Mouse (Mus musculus): ENCODE results near the gene Gnb3. TPM values are rescaled to one million over a fixed set of nuclear protein-coding genes. Genes with fewer than 3 reads are reported as not detected.
"Not testable (repeated sequence)": the region's sequence is repeated elsewhere in the genome, so short reads cannot be mapped to it uniquely, and the experiment has no call there.

Gnb3 gene
- polyA plus RNA-seq, 1 experiment from 2014 or later: 0.78 TPM

GRCm38 (mm10) chr6:124805341-124806321 is 34.4 kb downstream of the Gnb3 start:
- 2% methylated on average over 34 of the region's 34 CpGs for WGBS
- Histone ChIP-seq H3K27ac (peak overlapping the region; percentile 84), H3K9ac (peak overlapping the region; percentile 63), H3K4me2 (peak overlapping the region; percentile 63), H3K36me3 (peaks cover 4% of the 10 kb centered on the region), H3K9me3 (no peaks in the 10 kb centered on the region), H3K4me3 (peak overlapping the region; percentile 44), H3K4me1 (replicated peaks) (peaks cover 40% of the 10 kb centered on the region), H3K27me3 (peaks cover 3% of the 10 kb centered on the region; the same call in 1 of the 2 replicates)
- peak; percentile 87 for ATAC-seq (ENCODE audit: low FRiP score)

GRCm38 (mm10) chr6:124804341-124804740 is 35.7 kb downstream of the Gnb3 start:
- Histone ChIP-seq H3K4me1 (replicated peaks) (peaks cover 30% of the 10 kb centered on the region), H3K4me2 (no peak overlapping the region), H3K27me3 (peaks cover 3% of the 10 kb centered on the region; the same call in 1 of the 2 replicates), H3K4me3 (no peak overlapping the region), H3K9me3 (no peaks in the 10 kb centered on the region), H3K9ac (no peak overlapping the region), H3K27ac (no peak overlapping the region), H3K36me3 (no peaks in the 10 kb centered on the region)
- WGBS: 94% methylated on average over 3 of the region's 3 CpGs
- ATAC-seq (ENCODE audit: low FRiP score): no peak

- WGBS: 98% methylated on average over 4 of the region's 4 CpGs
- H3K4me3 ChIP-seq; H3K9ac ChIP-seq; H3K27ac ChIP-seq; ATAC-seq (ENCODE audit: low FRiP score); H3K27me3 ChIP-seq; H3K4me2 ChIP-seq; H3K9me3 ChIP-seq; H3K36me3 ChIP-seq: not testable (repeated sequence)
- H3K4me1 ChIP-seq (replicated peaks): peaks cover 23% of the 10 kb centered on the region
These were observed 36.4 kb downstream of the Gnb3 start for GRCm38 (mm10) chr6:124803691-124804090.

GRCm38 (mm10) chr6:124803061-124803460 is 37.0 kb downstream of the Gnb3 start:
- Histone ChIP-seq H3K27ac (no peak overlapping the region), H3K9me3 (no peaks in the 10 kb centered on the region), H3K27me3 (peaks cover 3% of the 10 kb centered on the region; the same call in 1 of the 2 replicates), H3K4me3 (no peak overlapping the region), H3K9ac (no peak overlapping the region), H3K4me1 (replicated peaks) (peaks cover 17% of the 10 kb centered on the region), H3K36me3 (no peaks in the 10 kb centered on the region), H3K4me2 (no peak overlapping the region)
- ATAC-seq (ENCODE audit: low FRiP score): no peak
- WGBS: 72% methylated on average over 3 of the region's 3 CpGs

GRCm38 (mm10) chr6:124802400-124802799 is 37.7 kb downstream of the Gnb3 start:
- H3K27me3 ChIP-seq; H3K36me3 ChIP-seq; H3K27ac ChIP-seq; H3K4me3 ChIP-seq; H3K4me2 ChIP-seq; H3K9me3 ChIP-seq; H3K9ac ChIP-seq; ATAC-seq (ENCODE audit: low FRiP score): not testable (repeated sequence)
- 12% methylated on average over 7 of the region's 9 CpGs for WGBS
- peaks cover 15% of the 10 kb centered on the region for H3K4me1 ChIP-seq (replicated peaks)

GRCm38 (mm10) chr6:124796200-124796599 is 43.9 kb downstream of the Gnb3 start:
- Histone ChIP-seq H3K4me1 (replicated peaks) (no peaks in the 10 kb centered on the region), H3K9ac (no peak overlapping the region), H3K4me3 (no peak overlapping the region), H3K27me3 (no peaks in the 10 kb centered on the region), H3K27ac (no peak overlapping the region), H3K4me2 (no peak overlapping the region), H3K36me3 (no peaks in the 10 kb centered on the region), H3K9me3 (no peaks in the 10 kb centered on the region)
- no peak for ATAC-seq (ENCODE audit: low FRiP score)
- WGBS: 89% methylated on average over 2 of the region's 2 CpGs

- no peaks in the 10 kb centered on the region for H3K27me3 ChIP-seq
- no peak overlapping the region for H3K27ac ChIP-seq
- 69% methylated on average over 4 of the region's 4 CpGs for WGBS
- H3K4me2 ChIP-seq: no peak overlapping the region
- H3K36me3 ChIP-seq: no peaks in the 10 kb centered on the region
- ATAC-seq (ENCODE audit: low FRiP score): no peak
- H3K9me3 ChIP-seq: no peaks in the 10 kb centered on the region
- H3K9ac ChIP-seq: no peak overlapping the region
- H3K4me3 ChIP-seq: no peak overlapping the region
- H3K4me1 ChIP-seq (replicated peaks): no peaks in the 10 kb centered on the region
These were observed 44.3 kb downstream of the Gnb3 start for GRCm38 (mm10) chr6:124795781-124796180.

- H3K27ac ChIP-seq: no peak overlapping the region
- H3K4me2 ChIP-seq: no peak overlapping the region
- H3K9me3 ChIP-seq: no peaks in the 10 kb centered on the region
- H3K9ac ChIP-seq: no peak overlapping the region
- no peaks in the 10 kb centered on the region for H3K4me1 ChIP-seq (replicated peaks)
- no peaks in the 10 kb centered on the region for H3K27me3 ChIP-seq
- H3K36me3 ChIP-seq: no peaks in the 10 kb centered on the region
- no peak overlapping the region for H3K4me3 ChIP-seq
- 82% methylated on average over 3 of the region's 3 CpGs for WGBS
- ATAC-seq (ENCODE audit: low FRiP score): no peak
These were observed 48.2 kb downstream of the Gnb3 start for GRCm38 (mm10) chr6:124791911-124792310.

GRCm38 (mm10) chr6:124790121-124790520 is 50.0 kb downstream of the Gnb3 start:
- Histone ChIP-seq H3K9me3 (no peaks in the 10 kb centered on the region), H3K9ac (no peak overlapping the region), H3K4me1 (replicated peaks) (no peaks in the 10 kb centered on the region), H3K27me3 (no peaks in the 10 kb centered on the region), H3K4me2 (no peak overlapping the region), H3K36me3 (no peaks in the 10 kb centered on the region), H3K27ac (no peak overlapping the region), H3K4me3 (no peak overlapping the region)
- ATAC-seq (ENCODE audit: low FRiP score): no peak
- 75% methylated on average over 4 of the region's 4 CpGs for WGBS

GRCm38 (mm10) chr6:124789519-124789918 is 50.6 kb downstream of the Gnb3 start:
- Histone ChIP-seq H3K4me3 (no peak overlapping the region), H3K9ac (no peak overlapping the region), H3K4me2 (no peak overlapping the region), H3K4me1 (replicated peaks) (no peaks in the 10 kb centered on the region), H3K27me3 (no peaks in the 10 kb centered on the region), H3K27ac (no peak overlapping the region), H3K9me3 (no peaks in the 10 kb centered on the region), H3K36me3 (no peaks in the 10 kb centered on the region)
- ATAC-seq (ENCODE audit: low FRiP score): no peak
- WGBS: 78% methylated on average over 4 of the region's 4 CpGs

GRCm38 (mm10) chr6:124787722-124788121 is 52.4 kb downstream of the Gnb3 start:
- Histone ChIP-seq H3K27me3 (no peaks in the 10 kb centered on the region), H3K27ac (no peak overlapping the region), H3K4me2 (no peak overlapping the region), H3K4me3 (no peak overlapping the region), H3K9ac (no peak overlapping the region), H3K9me3 (no peaks in the 10 kb centered on the region), H3K36me3 (no peaks in the 10 kb centered on the region), H3K4me1 (replicated peaks) (no peaks in the 10 kb centered on the region)
- ATAC-seq (ENCODE audit: low FRiP score): no peak
- WGBS: 84% methylated on average over 10 of the region's 10 CpGs

GRCm38 (mm10) chr6:124786756-124787420 is 53.2 kb downstream of the Gnb3 start:
- no peak overlapping the region for H3K4me3 ChIP-seq
- no peaks in the 10 kb centered on the region for H3K27me3 ChIP-seq
- no peak overlapping the region for H3K4me2 ChIP-seq
- no peak overlapping the region for H3K27ac ChIP-seq
- H3K9me3 ChIP-seq: no peaks in the 10 kb centered on the region
- no peak for ATAC-seq (ENCODE audit: low FRiP score)
- no peak overlapping the region for H3K9ac ChIP-seq
- 61% methylated on average over 8 of the region's 8 CpGs for WGBS
- H3K4me1 ChIP-seq (replicated peaks): peaks cover 2% of the 10 kb centered on the region; the same call in 1 of the 2 replicates
- H3K36me3 ChIP-seq: no peaks in the 10 kb centered on the region

Measured in hindbrain, embryonic 13.5 days (tissue).